Mouse (Mus musculus) embryonic stem cell, embryonic (primary cell): ENCODE measurements around the gene Dop1b.

ENCODE experiments used
- CTCF ChIA-PET, 4 experiments: fragments of 300-600 bp in 2 of 4; fragments of 350-600 bp in 2 of 4; sonication (Branson Sonifier 250); formaldehyde crosslinking; loops; one replicate each; lab custom pipeline; 2022; ENCODE audit warnings: inconsistent platforms in 2 of 4; lab: Charles Lee
- POLR2A ChIA-PET, 4 experiments: fragments of 300-600 bp in 2 of 4; fragments of 350-600 bp in 2 of 4; sonication (Branson Sonifier 250); formaldehyde crosslinking; loops; one replicate each; lab custom pipeline; 2022; ENCODE audit warnings: antibody characterized with exemption in 4 of 4, inconsistent platforms in 1 of 4; lab: Charles Lee

Dop1b gene

DNA sequence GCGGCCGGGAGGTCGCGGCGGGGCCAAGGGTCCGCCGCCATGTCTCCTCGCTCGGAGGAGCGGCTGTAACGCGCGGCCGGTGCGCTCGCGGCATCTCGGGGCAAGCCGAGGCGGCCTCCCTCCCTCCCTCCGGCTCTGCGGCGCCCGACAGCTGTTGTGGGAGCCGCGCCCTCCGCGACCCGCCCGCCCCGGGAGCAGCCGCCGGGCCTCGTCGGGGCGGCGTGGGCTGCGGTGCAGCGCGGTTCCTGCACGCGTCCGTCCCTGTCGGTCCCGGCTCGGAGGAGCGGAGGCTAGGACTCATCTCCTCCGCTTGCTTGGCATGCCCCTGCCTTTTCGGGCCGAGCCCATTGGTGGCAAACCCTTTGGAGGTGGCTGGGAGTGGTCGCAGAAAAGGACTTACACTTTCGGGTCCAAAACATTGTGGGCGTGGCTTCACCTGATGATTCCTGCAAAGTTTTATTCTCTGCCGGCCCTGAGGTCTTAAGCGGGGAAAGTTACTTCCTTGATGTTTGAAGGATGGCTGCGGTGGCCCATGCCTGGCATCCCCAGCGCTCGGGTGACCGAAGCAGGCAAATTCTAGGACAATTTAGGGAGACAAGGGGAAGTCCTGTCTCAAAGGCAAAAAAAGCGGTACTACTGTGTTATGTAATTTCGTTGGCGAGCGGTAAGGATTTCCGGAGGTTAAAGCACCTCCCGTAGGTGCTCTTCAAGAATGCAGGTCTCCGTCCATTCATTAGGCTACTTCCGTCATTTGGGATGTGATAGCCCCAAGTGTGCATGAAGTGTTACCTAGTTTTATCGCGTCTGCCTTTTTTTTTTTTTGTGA, 121.0 kb downstream of the Dop1b start:
- ChIA-PET CTCF (interaction anchor here in 2 of 4 experiments (0.7 to 1.2 kb wide), 7 partner anchors 11 to 146 kb away, joined by 3 to 7 read pairs (median 5); partner anchors contain the start of gene Chaf1b (in 1 of the 2)), POLR2A (interaction anchor here (0.6 to 11.0 kb wide), 72 partner anchors 7 to 719 kb away, joined by 3 to 206 read pairs (median 5); partner anchors contain the start of genes Chaf1b (in 4 of the 4), Dop1b (in 2 of the 4), Cbr3 (in 1 of the 4) and Setd4 (in 1 of the 4))

DNA sequence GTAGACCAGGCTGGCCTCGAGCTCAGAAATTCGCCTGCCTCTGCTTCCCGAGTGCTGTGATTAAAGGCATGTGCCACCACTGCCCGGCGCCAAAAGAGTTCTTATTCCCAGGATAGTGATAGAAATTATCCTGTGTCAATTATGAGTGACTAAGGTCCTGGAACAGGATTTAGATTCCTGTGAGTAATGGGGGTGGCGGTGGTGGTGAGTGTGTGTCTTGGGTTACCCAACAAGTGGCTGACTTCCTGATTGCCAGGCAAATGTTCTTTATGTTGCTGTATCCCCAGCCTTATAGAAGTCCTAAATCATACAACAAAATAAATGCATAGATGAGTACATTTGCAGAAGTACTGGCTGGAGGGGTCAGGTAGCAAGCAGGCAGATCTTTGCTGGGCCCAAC, 121.8 kb downstream of the Dop1b start:
- POLR2A ChIA-PET = interaction anchor here in 3 of 4 experiments (0.6 to 7.5 kb wide), 16 partner anchors 7 to 73 kb away, joined by 4 to 48 read pairs (median 12); partner anchors contain the start of gene Chaf1b (in 1 of the 3)
- CTCF ChIA-PET = interaction anchor here in 1 of 4 experiments (1.8 kb wide), 1 partner anchor 8 kb away, joined by 4 read pairs; no protein-coding TSS in a partner anchor

DNA sequence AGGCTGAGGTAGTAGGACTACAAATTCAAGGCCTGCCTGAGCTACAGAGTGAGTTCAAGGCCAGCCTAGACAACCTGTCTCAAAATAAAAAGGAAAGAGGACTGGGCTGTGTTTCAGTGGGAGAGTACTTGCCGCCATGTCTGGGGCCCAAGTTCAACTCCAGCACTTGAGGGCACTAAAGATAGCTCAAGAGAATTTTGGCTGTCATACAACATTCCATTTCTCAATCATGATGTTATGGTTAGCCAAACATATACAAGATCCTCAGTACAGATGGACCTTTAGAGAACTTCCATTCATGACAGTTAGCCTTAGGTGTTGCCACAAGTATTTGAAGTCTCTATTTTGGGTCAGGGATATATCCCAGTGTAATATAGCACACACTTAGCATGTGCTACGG, 122.4 kb downstream of the Dop1b start:
- POLR2A ChIA-PET = interaction anchor here in 3 of 4 experiments (0.7 to 7.5 kb wide), 20 partner anchors 8 to 148 kb away, joined by 3 to 48 read pairs (median 8); partner anchors contain the start of gene Chaf1b (in 1 of the 3)

DNA sequence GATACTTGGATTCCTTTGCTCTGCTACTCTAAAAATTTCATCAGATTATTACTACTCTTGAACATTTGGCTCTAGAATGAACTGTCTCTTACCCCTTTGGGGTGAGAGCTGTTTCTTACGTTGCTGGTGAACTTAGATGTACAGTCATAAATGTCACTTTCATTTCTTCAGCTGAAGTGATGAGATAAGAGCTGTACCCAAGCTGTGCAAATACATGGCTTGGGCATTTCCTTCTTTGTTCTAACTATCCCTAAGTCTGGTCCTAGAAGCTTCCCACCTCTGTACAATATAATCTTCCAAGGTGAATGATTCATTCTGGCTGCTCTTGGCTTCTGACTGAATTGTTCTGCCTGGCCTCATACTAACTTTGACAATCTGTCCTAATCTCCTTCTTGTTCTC, 127.3 kb downstream of the Dop1b start:
- CTCF ChIA-PET = no interaction called here
- POLR2A ChIA-PET = interaction anchor here in 3 of 4 experiments (0.6 to 7.5 kb wide), 17 partner anchors 9 to 1417 kb away, joined by 3 to 52 read pairs (median 5); partner anchors contain the start of genes Chaf1b (in 1 of the 3) and Morc3 (in 1 of the 3)

More for the DNA sequence above, 122.4 kb downstream of the Dop1b start:
- CTCF ChIA-PET = interaction anchor here in 1 of 4 experiments (1.1 to 1.8 kb wide), 2 partner anchors 9 to 28 kb away, joined by 3 to 4 read pairs; no protein-coding TSS in a partner anchor

DNA sequence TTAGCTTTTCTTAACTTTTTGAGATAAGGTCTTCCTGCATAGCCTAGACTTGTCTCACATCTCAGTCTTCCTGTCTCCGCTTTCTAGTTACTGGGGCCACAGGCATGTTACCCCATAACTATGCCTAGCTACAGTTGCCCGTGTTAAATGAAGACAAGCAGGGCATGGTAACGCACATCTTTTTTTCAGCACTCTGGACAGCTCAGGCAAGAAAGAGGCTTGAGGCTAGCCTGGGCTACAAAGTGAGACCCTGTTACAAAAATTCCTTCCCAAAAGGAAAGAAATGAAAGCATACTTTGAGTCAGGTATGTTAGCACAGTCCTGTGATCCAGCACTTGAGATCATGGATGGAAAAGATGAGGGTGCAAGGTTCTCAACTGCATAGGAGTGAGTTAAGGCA, 138.8 kb downstream of the Dop1b start:
- POLR2A ChIA-PET = interaction anchor here in 2 of 4 experiments (0.6 to 4.1 kb wide), 19 partner anchors 8 to 84 kb away, joined by 3 to 37 read pairs (median 5); partner anchors contain the start of genes Morc3 (in 2 of the 2) and Chaf1b (in 1 of the 2)

DNA sequence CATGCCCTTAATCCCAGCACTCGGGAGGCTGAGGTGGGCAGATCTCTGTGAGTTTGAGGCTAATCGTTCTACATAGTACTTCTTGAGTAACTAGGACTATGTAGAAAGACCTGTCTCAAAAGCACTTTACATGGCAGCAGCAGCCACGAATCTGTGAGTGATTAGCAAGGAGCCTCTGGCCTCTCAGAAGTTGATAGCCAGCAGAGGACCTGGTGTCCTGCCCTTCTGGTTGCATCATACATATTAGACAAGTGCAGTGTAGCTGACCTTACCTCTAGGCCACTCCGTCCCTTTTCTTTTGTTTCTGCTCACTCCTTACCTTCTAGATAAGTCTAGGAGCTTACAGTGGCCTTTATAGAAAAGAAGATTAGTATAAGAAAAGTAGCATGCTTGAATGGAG, 148.3 kb downstream of the Dop1b start:
- ChIA-PET CTCF (interaction anchor here in 1 of 4 experiments (1.0 kb wide), 1 partner anchor 17 kb away, joined by 3 read pairs; no protein-coding TSS in a partner anchor), POLR2A (interaction anchor here in 1 of 4 experiments (1.3 to 1.6 kb wide), 4 partner anchors 9 to 34 kb away, joined by 3 to 8 read pairs (median 4); no protein-coding TSS in a partner anchor)

More for the DNA sequence above, 138.8 kb downstream of the Dop1b start:
- CTCF ChIA-PET = interaction anchor here in 3 of 4 experiments (0.5 to 1.0 kb wide), 4 partner anchors 56 to 844 kb away, joined by 3 to 10 read pairs (median 3); no protein-coding TSS in a partner anchor
